Mouse (Mus musculus) heart, adult 2 months (tissue): ENCODE results near the gene Gpr88.

Experiments
- CTCF ChIP-seq: fragments of 200-600 bp; IDR thresholded peaks from 2 replicates; pipeline ENCODE4 v1.8.1; 2022; ENCODE audit warnings: antibody characterized with exemption, mild to moderate bottlenecking, moderate library complexity
- EP300 ChIP-seq: fragments of 200-500 bp; IDR thresholded peaks from 2 replicates; pipeline ENCODE4 v1.6.1; 2011; ENCODE audit warnings: low read depth, low read length, control low read depth; ENCODE audit not compliant: insufficient read depth
- POLR2A ChIP-seq: fragments of 200-500 bp; IDR thresholded peaks from 2 replicates; pipeline ENCODE4 v1.6.1; 2011; ENCODE audit warnings: mild to moderate bottlenecking, low read depth, low read length, control low read depth; ENCODE audit not compliant: insufficient read depth

GRCm38 (mm10) chr3:116283996-116284395 lies 30.7 kb upstream of the Gpr88 start:
- TF ChIP-seq POLR2A (no peak), CTCF (no peak), EP300 (no peak)
